Mouse (Mus musculus): ENCODE data around the gene D430041D05Rik. TPM values are rescaled to one million over a fixed set of nuclear protein-coding genes. Genes with fewer than 3 reads are reported as not detected.
A peak's percentile ranks its signal among the peaks of the same experiment; 100 is the strongest.

D430041D05Rik gene
- polyA plus RNA-seq, 1 experiment: 0.60 TPM

GRCm38 (mm10) chr2:104172695-104173348 lies 238.0 kb downstream of the D430041D05Rik start:
- Histone ChIP-seq H3ac (ENCODE audit: control insufficient read depth, insufficient read length) (no peak overlapping the region), H3K36me3 (ENCODE audit: control insufficient read depth, insufficient read depth) (no peaks in the 10 kb centered on the region), H3K4me2 (ENCODE audit: low read depth) (no peak overlapping the region), H3K27me3 (ENCODE audit: control insufficient read depth, insufficient read depth, insufficient read length) (no peaks in the 10 kb centered on the region), H3K4me3 (no peak overlapping the region), H3K79me2 (ENCODE audit: control insufficient read depth, insufficient read depth) (no peaks in the 10 kb centered on the region)
- TF ChIP-seq POLR2AphosphoS2 (IDR thresholded peaks at IDR 0.05; ENCODE audit: insufficient read length, low read depth): no peak
- no peak for TF ChIP-seq MYOG (IDR thresholded peaks at IDR 0.05; ENCODE audit: control insufficient read depth in 1 of 3, insufficient read depth in 1 of 3, insufficient read length in 2 of 3, low read depth in 2 of 3)
- no peak for TF ChIP-seq CEBPB (IDR thresholded peaks at IDR 0.05; ENCODE audit: insufficient read depth, poor library complexity, severe bottlenecking)
- no peak for TF ChIP-seq MAX (IDR thresholded peaks at IDR 0.05; ENCODE audit: low read depth)
- no peak for TF ChIP-seq TCF12 (IDR thresholded peaks at IDR 0.05; ENCODE audit: insufficient read depth, poor library complexity, severe bottlenecking)
- TF ChIP-seq SRF (IDR thresholded peaks at IDR 0.05; ENCODE audit: control insufficient read depth, insufficient read length, low read depth): no peak

DNA sequence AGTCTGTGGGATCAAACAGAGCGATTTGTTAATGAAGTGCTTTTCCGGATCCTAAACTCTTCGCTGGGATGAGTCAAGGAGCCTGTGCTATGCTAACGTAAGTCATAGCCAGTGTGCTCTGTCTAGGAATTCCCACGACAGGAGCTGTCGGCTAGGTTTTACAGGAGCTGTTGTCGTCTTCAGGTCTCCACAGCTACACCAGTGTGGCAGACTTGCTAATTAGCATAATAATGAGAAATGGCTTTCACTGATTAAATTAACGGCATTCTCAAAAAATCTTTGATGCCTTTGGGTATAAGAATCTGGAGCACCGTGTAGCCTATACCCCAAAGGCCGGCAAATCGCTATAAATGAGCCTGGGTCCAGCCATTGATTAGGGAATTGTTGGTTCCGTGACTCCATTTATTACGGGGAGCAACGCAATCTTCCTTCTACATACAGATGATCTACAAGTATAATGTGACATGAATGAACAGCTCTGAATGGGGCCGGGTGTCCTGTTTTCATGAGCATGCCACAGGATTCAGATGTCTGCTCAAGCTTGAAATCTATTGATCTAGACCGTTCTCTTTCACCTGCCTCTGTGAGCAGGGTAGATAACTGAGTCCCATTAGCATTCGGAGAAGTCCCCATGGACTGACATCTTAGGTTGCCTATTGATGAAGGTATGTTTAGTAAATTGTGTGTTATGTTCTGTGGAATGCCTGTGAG lies 242.5 kb downstream of the D430041D05Rik start:
- Histone ChIP-seq H3K36me3 (ENCODE audit: control insufficient read depth, insufficient read depth) (no peaks in the 10 kb centered on the region), H3K27me3 (ENCODE audit: control insufficient read depth, insufficient read depth, insufficient read length) (no peaks in the 10 kb centered on the region), H3K4me2 (ENCODE audit: low read depth) (no peak overlapping the region), H3K79me2 (ENCODE audit: control insufficient read depth, insufficient read depth) (no peaks in the 10 kb centered on the region), H3ac (ENCODE audit: control insufficient read depth, insufficient read length) (no peak overlapping the region), H3K4me3 (no peak overlapping the region)
- no peak for TF ChIP-seq E2F4 (IDR thresholded peaks at IDR 0.05; ENCODE audit: insufficient read depth)
- TF ChIP-seq CEBPB (IDR thresholded peaks at IDR 0.05; ENCODE audit: insufficient read depth, poor library complexity, severe bottlenecking): no peak
- no peak for TF ChIP-seq MYOD1 (IDR thresholded peaks at IDR 0.05; ENCODE audit: control insufficient read depth in 1 of 3, insufficient read length in 2 of 3, low read depth in 2 of 3)
- TF ChIP-seq POLR2A (IDR thresholded peaks at IDR 0.05; ENCODE audit: insufficient read length, low read depth): no peak
- TF ChIP-seq TCF3 (IDR thresholded peaks at IDR 0.05; ENCODE audit: insufficient read length, low read depth): no peak
- no peak for TF ChIP-seq MYOG (IDR thresholded peaks at IDR 0.05; ENCODE audit: control insufficient read depth in 1 of 3, insufficient read depth in 1 of 3, insufficient read length in 2 of 3, low read depth in 2 of 3)
- TF ChIP-seq TCF12 (IDR thresholded peaks at IDR 0.05; ENCODE audit: insufficient read depth, poor library complexity, severe bottlenecking): no peak
- no peak for TF ChIP-seq USF1 (IDR thresholded peaks at IDR 0.05; ENCODE audit: low read depth)
- no peak for TF ChIP-seq MAX (IDR thresholded peaks at IDR 0.05; ENCODE audit: low read depth)

DNA sequence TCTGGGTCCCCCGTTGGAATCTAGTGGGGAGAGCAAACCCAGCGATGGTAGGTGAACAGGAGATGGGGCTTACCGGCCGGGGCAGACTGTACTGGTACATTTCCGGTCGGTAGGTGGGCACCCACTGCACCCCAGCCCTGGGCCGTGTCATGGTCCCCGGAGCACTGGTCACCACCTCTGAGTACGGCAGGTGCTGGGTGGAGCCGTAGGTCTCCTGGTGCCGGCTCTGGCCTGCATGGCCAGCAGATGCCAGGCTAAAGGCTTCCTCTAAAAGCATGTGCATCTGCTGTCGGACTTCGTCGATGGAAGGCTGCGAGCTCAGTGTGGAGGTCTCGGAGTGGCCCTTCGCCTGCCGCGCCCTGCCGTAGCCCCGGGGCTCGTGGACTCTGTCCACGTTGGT lies 243.0 kb downstream of the D430041D05Rik start:
- TF ChIP-seq USF1 (IDR thresholded peaks at IDR 0.05; ENCODE audit: low read depth) (no peak), TCF3 (IDR thresholded peaks at IDR 0.05; ENCODE audit: insufficient read length, low read depth) (no peak), MAX (IDR thresholded peaks at IDR 0.05; ENCODE audit: low read depth) (no peak), E2F4 (IDR thresholded peaks at IDR 0.05; ENCODE audit: insufficient read depth) (no peak), REST (IDR thresholded peaks at IDR 0.05; ENCODE audit: insufficient read depth, insufficient read length) (no peak), POLR2A (IDR thresholded peaks at IDR 0.05; ENCODE audit: insufficient read length, low read depth) (no peak), TCF12 (IDR thresholded peaks at IDR 0.05; ENCODE audit: insufficient read depth, poor library complexity, severe bottlenecking) (no peak), MYOG (IDR thresholded peaks at IDR 0.05; ENCODE audit: control insufficient read depth in 1 of 3, insufficient read depth in 1 of 3, insufficient read length in 2 of 3, low read depth in 2 of 3) (no peak), POLR2AphosphoS2 (IDR thresholded peaks at IDR 0.05; ENCODE audit: insufficient read length, low read depth) (no peak), SRF (IDR thresholded peaks at IDR 0.05; ENCODE audit: control insufficient read depth, insufficient read length, low read depth) (no peak), MYOD1 (IDR thresholded peaks at IDR 0.05; ENCODE audit: control insufficient read depth in 1 of 3, insufficient read length in 2 of 3, low read depth in 2 of 3) (no peak), CEBPB (IDR thresholded peaks at IDR 0.05; ENCODE audit: insufficient read depth, poor library complexity, severe bottlenecking) (no peak)
- Histone ChIP-seq H3K4me2 (ENCODE audit: low read depth) (no peak overlapping the region), H3ac (ENCODE audit: control insufficient read depth, insufficient read length) (no peak overlapping the region), H3K79me2 (ENCODE audit: control insufficient read depth, insufficient read depth) (no peaks in the 10 kb centered on the region), H3K27me3 (ENCODE audit: control insufficient read depth, insufficient read depth, insufficient read length) (no peaks in the 10 kb centered on the region), H3K4me3 (no peak overlapping the region), H3K36me3 (ENCODE audit: control insufficient read depth, insufficient read depth) (no peaks in the 10 kb centered on the region)

DNA sequence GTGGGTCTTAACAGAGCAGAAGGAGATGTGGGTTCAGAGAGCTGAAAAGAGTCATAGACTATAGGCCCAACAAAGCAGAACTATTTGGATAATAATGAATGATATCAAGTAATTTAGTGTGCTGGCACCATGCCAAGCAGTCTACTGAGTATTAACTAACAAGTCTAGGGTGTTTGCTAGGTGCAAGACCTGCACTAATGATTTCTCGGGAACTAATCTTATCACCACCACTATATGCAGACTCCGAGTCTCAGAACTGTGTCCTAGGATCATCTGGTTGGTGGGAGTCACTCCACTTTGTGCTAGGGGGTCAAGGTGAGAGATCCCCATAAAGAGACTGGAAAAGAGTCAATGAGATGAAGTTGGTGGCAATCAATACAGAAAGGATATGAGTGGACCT lies 245.2 kb downstream of the D430041D05Rik start:
- Histone ChIP-seq H3K79me2 (ENCODE audit: control insufficient read depth, insufficient read depth) (no peaks in the 10 kb centered on the region), H3ac (ENCODE audit: control insufficient read depth, insufficient read length) (no peak overlapping the region), H3K27me3 (ENCODE audit: control insufficient read depth, insufficient read depth, insufficient read length) (no peaks in the 10 kb centered on the region), H3K4me3 (no peak overlapping the region), H3K4me2 (ENCODE audit: low read depth) (no peak overlapping the region), H3K36me3 (ENCODE audit: control insufficient read depth, insufficient read depth) (no peaks in the 10 kb centered on the region)
- no peak for TF ChIP-seq TCF12 (IDR thresholded peaks at IDR 0.05; ENCODE audit: insufficient read depth, poor library complexity, severe bottlenecking)
- TF ChIP-seq MAX (IDR thresholded peaks at IDR 0.05; ENCODE audit: low read depth): no peak

DNA sequence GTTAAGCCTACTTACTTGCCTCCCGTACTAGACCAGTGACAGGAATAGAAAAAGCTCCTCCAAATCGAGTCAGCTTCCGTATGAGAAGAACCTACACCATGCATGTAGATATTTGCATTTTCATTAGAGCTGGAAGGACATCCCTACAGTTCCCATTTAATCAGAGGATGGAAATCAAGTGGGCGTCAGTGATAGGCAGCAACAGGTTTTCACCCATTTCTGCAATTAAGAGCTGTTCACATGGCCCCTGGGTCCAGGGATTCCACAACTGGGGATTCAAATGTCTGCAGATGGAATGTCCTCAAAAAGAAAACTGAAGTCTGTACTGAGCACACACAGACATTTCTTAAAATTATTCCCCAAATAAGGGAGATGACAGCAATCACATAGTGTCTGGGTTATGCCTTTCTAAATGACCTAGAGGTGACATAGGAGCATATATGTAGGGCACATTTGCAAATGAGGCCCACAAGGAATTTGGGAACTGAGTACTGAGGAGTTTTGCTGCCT lies 246.8 kb downstream of the D430041D05Rik start:
- TF ChIP-seq E2F4 (IDR thresholded peaks at IDR 0.05; ENCODE audit: insufficient read depth): no peak
- TF ChIP-seq MYOG (IDR thresholded peaks at IDR 0.05; ENCODE audit: control insufficient read depth in 1 of 3, insufficient read depth in 1 of 3, insufficient read length in 2 of 3, low read depth in 2 of 3): no peak
- no peak for TF ChIP-seq TCF3 (IDR thresholded peaks at IDR 0.05; ENCODE audit: insufficient read length, low read depth)
- TF ChIP-seq MYOD1 (IDR thresholded peaks at IDR 0.05; ENCODE audit: control insufficient read depth in 1 of 3, insufficient read length in 2 of 3, low read depth in 2 of 3): peak in 2 of 3 experiments; percentile 78 to 88
- Histone ChIP-seq H3K4me3 (no peak overlapping the region), H3K79me2 (ENCODE audit: control insufficient read depth, insufficient read depth) (no peaks in the 10 kb centered on the region), H3K36me3 (ENCODE audit: control insufficient read depth, insufficient read depth) (no peaks in the 10 kb centered on the region), H3K4me2 (ENCODE audit: low read depth) (no peak overlapping the region), H3ac (ENCODE audit: control insufficient read depth, insufficient read length) (no peak overlapping the region), H3K27me3 (ENCODE audit: control insufficient read depth, insufficient read depth, insufficient read length) (no peaks in the 10 kb centered on the region)

Data from myocyte (in vitro differentiated cells).